Mouse (Mus musculus) liver, embryonic 12.5 days (tissue): ENCODE results near the gene Gad2. TPM values are rescaled to one million over a fixed set of nuclear protein-coding genes. Genes with fewer than 3 reads are reported as not detected.

Experiments
- ATAC-seq: fragments of 200-750 bp; cut with Nextera tagmentation; 2 replicates; pipeline ENCODE4 v1.8.0; 2017; ENCODE audit warnings: moderate number of reproducible peaks, mild to moderate bottlenecking, moderate library complexity
- H3K27ac ChIP-seq: fragments of 300-500 bp; sonication (generic); 2 replicates; pipeline ENCODE4 v1.5.1; 2016; ENCODE audit warnings: mild to moderate bottlenecking
- H3K27me3 ChIP-seq: fragments of 300-500 bp; sonication (generic); replicated peaks from 2 replicates; pipeline ENCODE4 v1.6.1; 2016; ENCODE audit warnings: mild to moderate bottlenecking, moderate library complexity
- H3K36me3 ChIP-seq: fragments of 300-500 bp; sonication (generic); 2 replicates; pipeline ENCODE4 v1.6.1; 2016; ENCODE audit warnings: mild to moderate bottlenecking, moderate library complexity
- H3K4me1 ChIP-seq: fragments of 300-500 bp; sonication (generic); 2 replicates; pipeline ENCODE4 v1.6.1; 2016
- H3K4me2 ChIP-seq: fragments of 300-500 bp; sonication (generic); 2 replicates; pipeline ENCODE4 v1.6.1; 2016; ENCODE audit warnings: mild to moderate bottlenecking, moderate library complexity
- H3K4me3 ChIP-seq: fragments of 300-500 bp; sonication (generic); 2 replicates; pipeline ENCODE4 v1.5.1; 2016; ENCODE audit warnings: mild to moderate bottlenecking, moderate library complexity
- H3K9ac ChIP-seq: fragments of 300-500 bp; sonication (generic); 2 replicates; pipeline ENCODE4 v1.6.1; 2016; ENCODE audit warnings: mild to moderate bottlenecking, moderate library complexity
- H3K9me3 ChIP-seq: fragments of 300-500 bp; sonication (generic); replicated peaks from 2 replicates; pipeline ENCODE4 v1.6.1; 2016; ENCODE audit warnings: mild to moderate bottlenecking, moderate library complexity
- WGBS: fragments of 180-500 bp; shearing (Covaris S2); methylation state at CpG from one replicate; pipeline ENCODE4 v1.1.7; 2016; ENCODE audit not compliant: insufficient replicate concordance; 5-methylcytosine and 5-hydroxymethylcytosine counted together
- microRNA-seq: library from miRNA; unstranded; fragments of <30 nt; microRNA quantifications from one replicate; pipeline ENCODE4, GENCODE M21; 2017
- polyA plus RNA-seq: library from polyadenylated mRNA; unstranded; fragments of >200 nt; fragmentation: Nextera tagmentation; extraction: Ambion mirVana; gene quantifications from 2 replicates; pipeline ENCODE4 v1.2.1, GENCODE M21; 2016

The Gad2 gene
- polyA plus RNA-seq, 1 experiment from 2014 or later, result not detected

DNA sequence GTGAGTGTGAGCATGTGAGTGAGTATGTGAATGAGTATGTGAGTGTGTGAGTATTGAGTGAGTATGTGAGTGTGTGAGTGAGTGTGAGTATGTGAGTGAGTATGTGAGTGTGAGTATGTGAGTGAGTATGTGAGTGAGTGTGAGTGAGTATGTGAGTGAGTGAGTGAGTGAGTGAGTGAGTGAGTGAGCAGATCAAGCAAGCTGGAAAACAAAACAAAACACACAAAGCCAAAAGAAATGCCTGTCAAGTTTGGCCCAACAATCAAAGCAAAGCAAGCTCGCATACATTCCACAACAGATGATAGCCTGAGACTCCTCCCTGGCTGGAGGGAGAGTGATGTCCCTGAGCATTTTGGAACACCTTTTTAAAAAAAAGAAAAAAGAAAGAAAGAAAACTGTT lies 118.4 kb downstream of the Gad2 start:
- Histone ChIP-seq H3K36me3 (no peaks in the 10 kb centered on the region), H3K27me3 (peaks cover under 1% of the 10 kb centered on the region), H3K4me2 (no peak overlapping the region), H3K27ac (no peak overlapping the region), H3K4me3 (no peak overlapping the region), H3K4me1 (no peaks in the 10 kb centered on the region; the same call in none of the 2 replicates), H3K9me3 (no peaks in the 10 kb centered on the region), H3K9ac (no peak overlapping the region)
- ATAC-seq, result no peak
- 44% methylated on average over 1 of the region's 1 CpGs for WGBS

DNA sequence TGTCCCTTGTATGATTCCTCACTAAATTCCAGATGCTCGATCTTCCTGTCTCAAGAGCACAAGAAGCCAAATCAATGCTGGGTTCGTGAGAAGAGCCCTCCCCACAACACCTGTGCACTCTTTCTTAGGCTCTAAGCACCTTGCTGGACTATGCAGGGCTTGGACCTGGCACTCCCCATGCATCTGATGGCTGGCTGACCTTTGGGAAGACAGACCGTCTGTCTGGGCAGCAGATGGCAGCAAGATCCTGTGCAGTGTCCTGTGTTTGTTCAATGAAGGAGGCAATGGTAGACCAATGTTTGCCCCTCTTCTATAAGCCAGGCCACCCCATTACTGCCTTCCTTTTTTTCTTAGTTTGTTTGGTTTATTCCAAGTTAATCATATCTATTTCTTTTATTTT lies 119.2 kb downstream of the Gad2 start:
- H3K9me3 ChIP-seq, result no peaks in the 10 kb centered on the region
- no peak for ATAC-seq
- H3K9ac ChIP-seq, result no peak overlapping the region
- no peak overlapping the region for H3K27ac ChIP-seq
- no peaks in the 10 kb centered on the region; the same call in none of the 2 replicates for H3K4me1 ChIP-seq
- H3K27me3 ChIP-seq, result peaks cover 8% of the 10 kb centered on the region
- no peak overlapping the region for H3K4me3 ChIP-seq
- 49% methylated on average over 3 of the region's 3 CpGs for WGBS
- no peaks in the 10 kb centered on the region for H3K36me3 ChIP-seq
- H3K4me2 ChIP-seq, result no peak overlapping the region

Small RNA genes lying within 50 kb of the gene (microRNA-seq; reads per million reads assigned to microRNA genes)
- gene Gm23636 (not detected), gene Mir3967 (not detected)

Other genes with a start within 250 kb of the Gad2 start
- gene Apbb1ip, start 151.9 kb downstream of the Gad2 start, polyA plus RNA-seq, result 9.0 and 10.1 TPM in 2 replicates